Mouse (Mus musculus): ENCODE results near the gene Gskip.

- TF ChIP-seq CEBPB (IDR thresholded peaks at IDR 0.05; ENCODE audit: insufficient read depth, poor library complexity, severe bottlenecking) (no peak), POLR2A (IDR thresholded peaks at IDR 0.05; ENCODE audit: insufficient read length, low read depth) (no peak), TCF12 (IDR thresholded peaks at IDR 0.05; ENCODE audit: insufficient read depth, poor library complexity, severe bottlenecking) (no peak), MAX (IDR thresholded peaks at IDR 0.05; ENCODE audit: low read depth) (no peak), USF1 (IDR thresholded peaks at IDR 0.05; ENCODE audit: low read depth) (no peak), SRF (IDR thresholded peaks at IDR 0.05; ENCODE audit: control insufficient read depth, insufficient read length, low read depth) (no peak), TCF3 (IDR thresholded peaks at IDR 0.05; ENCODE audit: insufficient read length, low read depth) (no peak)
These were observed 47.1 kb upstream of the Gskip start for GRCm38 (mm10) chr12:105637554-105637953.

Data from myocyte (in vitro differentiated cells).